19 mouse cellular contexts compared by ENCODE assay signal in the genomic region with DNA sequence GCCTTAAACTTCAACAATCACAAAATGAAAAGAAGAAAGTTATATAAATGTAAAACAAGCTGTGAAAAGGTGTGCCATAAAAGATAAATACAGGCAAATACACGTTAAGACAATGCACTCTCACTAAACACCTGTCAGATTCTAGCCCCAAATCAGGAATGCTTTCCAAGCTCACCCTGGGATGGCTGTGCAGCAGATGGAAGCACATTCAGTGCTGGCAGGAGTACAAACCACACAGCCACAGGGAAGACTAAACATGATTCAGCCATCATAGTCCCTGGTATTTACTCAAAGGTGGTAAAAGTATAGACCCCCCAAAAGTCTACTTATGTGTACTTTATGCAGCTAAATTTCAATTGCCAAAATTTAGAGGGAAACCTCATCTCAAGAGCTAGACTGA.
A peak's percentile ranks its signal among the peaks of the same experiment; 100 is the strongest.
DNase-seq lines count a peak whose midpoint lies in the region; ATAC-seq lines count a peak whose summit lies in the region.
"Had no signal": no experiment of that assay in that cellular context is flagged by ENCODE, and none has a peak within 500 bp of the region (broad histone marks: within the 10 kb centered on the region; RNA-seq: fewer than 3 reads in every experiment).

No protein-coding gene starts in this region.

- no peaks in the 10 kb centered on the region for H3K9me3 ChIP-seq in hindbrain, embryonic 14.5 days (ENCODE audit: control insufficient read depth, low read length)
- no peaks in the 10 kb centered on the region for H3K9me3 ChIP-seq in hindbrain, embryonic 13.5 days
- H3K9me3 ChIP-seq: embryonic facial prominence, embryonic 13.5 days; forebrain, embryonic 12.5 days; kidney, embryonic 15.5 days; limb, embryonic 12.5 days; neural tube, embryonic 15.5 days had no signal

- no peak overlapping the region for H3K4me3 ChIP-seq in hindbrain, embryonic 14.5 days (replicated peaks; ENCODE audit: low read length)
- H3K4me3 ChIP-seq in hindbrain, embryonic 13.5 days, result no peak overlapping the region
- H3K4me3 ChIP-seq: embryonic facial prominence, embryonic 13.5 days; forebrain, embryonic 12.5 days; kidney, embryonic 15.5 days; limb, embryonic 12.5 days; neural tube, embryonic 15.5 days had no signal

- H3K4me1 ChIP-seq in hindbrain, embryonic 14.5 days (replicated peaks; ENCODE audit: control insufficient read depth, insufficient read depth, low read length), result no peaks in the 10 kb centered on the region
- H3K4me1 ChIP-seq in hindbrain, embryonic 13.5 days (replicated peaks), result no peaks in the 10 kb centered on the region
- H3K4me1 ChIP-seq: embryonic facial prominence, embryonic 13.5 days; forebrain, embryonic 12.5 days; kidney, embryonic 15.5 days; limb, embryonic 12.5 days; neural tube, embryonic 15.5 days had no signal

- no peak overlapping the region for H3K9ac ChIP-seq in hindbrain, embryonic 14.5 days
- H3K9ac ChIP-seq in hindbrain, embryonic 13.5 days, result no peak overlapping the region
- H3K9ac ChIP-seq: embryonic facial prominence, embryonic 13.5 days; forebrain, embryonic 12.5 days; kidney, embryonic 15.5 days; limb, embryonic 12.5 days; liver, embryonic 14.5 days; neural tube, embryonic 15.5 days had no signal

- no peak for ATAC-seq in hindbrain, embryonic 14.5 days (ENCODE audit: low FRiP score)
- no peak for ATAC-seq in hindbrain, embryonic 13.5 days (ENCODE audit: low FRiP score)
- ATAC-seq in cerebellum, adult (ENCODE audit: insufficient number of reproducible peaks, low FRiP score, low TSS enrichment), result peak; percentile 96
- ATAC-seq in granulocyte monocyte progenitor cell, adult 5-6 weeks (replicated peaks; ENCODE audit: poor library complexity, severe bottlenecking), result no peak
- ATAC-seq: inflammation-experienced regulatory T-cells, adult 6 months; lung, postnatal 0 days; Patski had no signal

- no peaks in the 10 kb centered on the region for H3K36me3 ChIP-seq in hindbrain, embryonic 14.5 days (replicated peaks; ENCODE audit: control insufficient read depth, insufficient read depth)
- H3K36me3 ChIP-seq in hindbrain, embryonic 13.5 days, result no peaks in the 10 kb centered on the region
- H3K36me3 ChIP-seq: embryonic facial prominence, embryonic 13.5 days; forebrain, embryonic 12.5 days; kidney, embryonic 15.5 days; limb, embryonic 12.5 days; neural tube, embryonic 15.5 days had no signal

- H3K4me2 ChIP-seq in hindbrain, embryonic 14.5 days (replicated peaks), result no peak overlapping the region
- no peak overlapping the region for H3K4me2 ChIP-seq in hindbrain, embryonic 13.5 days
- H3K4me2 ChIP-seq: embryonic facial prominence, embryonic 13.5 days; forebrain, embryonic 12.5 days; kidney, embryonic 15.5 days; limb, embryonic 12.5 days; neural tube, embryonic 15.5 days had no signal

- peak; percentile 28 for DNase-seq in hindbrain, embryonic 14.5 days (ENCODE audit: low spot score)
- DNase-seq in cerebellum, postnatal 10 days, result peak; percentile 94
- DNase-seq in layer of hippocampus, adult 9-11 months, result peak; percentile 16
- DNase-seq in gastrocnemius, adult 18-20 months (ENCODE audit: low spot score), result no peak
- DNase-seq in neural tube, embryonic 10.5 days (ENCODE audit: extremely low spot score, low spot score), result no peak
- DNase-seq: thymus, postnatal 36 days had no signal

- no peaks in the 10 kb centered on the region for H3K27me3 ChIP-seq in hindbrain, embryonic 14.5 days (ENCODE audit: control insufficient read depth, insufficient read depth, low read length)
- H3K27me3 ChIP-seq in hindbrain, embryonic 13.5 days, result no peaks in the 10 kb centered on the region
- H3K27me3 ChIP-seq: embryonic facial prominence, embryonic 13.5 days; forebrain, embryonic 12.5 days; kidney, embryonic 15.5 days; limb, embryonic 12.5 days; neural tube, embryonic 15.5 days; Patski had no signal

- 59% methylated on average over 1 of the region's 1 CpGs for WGBS in hindbrain, embryonic 14.5 days
- WGBS in hindbrain, embryonic 13.5 days, result 55% methylated on average over 1 of the region's 1 CpGs

- no peak overlapping the region for H3K27ac ChIP-seq in hindbrain, embryonic 14.5 days
- no peak overlapping the region for H3K27ac ChIP-seq in hindbrain, embryonic 13.5 days
- H3K27ac ChIP-seq: embryonic facial prominence, embryonic 13.5 days; forebrain, embryonic 12.5 days; kidney, embryonic 15.5 days; limb, embryonic 12.5 days; liver, embryonic 14.5 days; neural tube, embryonic 15.5 days; stomach, postnatal 0 days had no signal

Comparison
In these comparisons a context has a peak if more than half of its experiments do, and no peak if none do; other contexts are left out.
1. DNase-seq: peak in hindbrain, embryonic 14.5 days (single experiment), cerebellum, postnatal 10 days (2 of 2) and layer of hippocampus, adult 9-11 months (single experiment); none in gastrocnemius, adult 18-20 months (single experiment) and neural tube, embryonic 10.5 days (single experiment).